Mouse (Mus musculus) thymus, postnatal 10 days (tissue): ENCODE measurements around the gene Psmb8.
"Not testable (repeated sequence)": the region's sequence is repeated elsewhere in the genome, so short reads cannot be mapped to it uniquely, and the experiment has no call there.

ENCODE experiments used
- DNase-seq, 2 experiments: peaks; one replicate each; pipeline ENCODE4 v3.0.0; 2021; ENCODE audit warnings: low spot score in 2 of 2

Gene Psmb8

DNA sequence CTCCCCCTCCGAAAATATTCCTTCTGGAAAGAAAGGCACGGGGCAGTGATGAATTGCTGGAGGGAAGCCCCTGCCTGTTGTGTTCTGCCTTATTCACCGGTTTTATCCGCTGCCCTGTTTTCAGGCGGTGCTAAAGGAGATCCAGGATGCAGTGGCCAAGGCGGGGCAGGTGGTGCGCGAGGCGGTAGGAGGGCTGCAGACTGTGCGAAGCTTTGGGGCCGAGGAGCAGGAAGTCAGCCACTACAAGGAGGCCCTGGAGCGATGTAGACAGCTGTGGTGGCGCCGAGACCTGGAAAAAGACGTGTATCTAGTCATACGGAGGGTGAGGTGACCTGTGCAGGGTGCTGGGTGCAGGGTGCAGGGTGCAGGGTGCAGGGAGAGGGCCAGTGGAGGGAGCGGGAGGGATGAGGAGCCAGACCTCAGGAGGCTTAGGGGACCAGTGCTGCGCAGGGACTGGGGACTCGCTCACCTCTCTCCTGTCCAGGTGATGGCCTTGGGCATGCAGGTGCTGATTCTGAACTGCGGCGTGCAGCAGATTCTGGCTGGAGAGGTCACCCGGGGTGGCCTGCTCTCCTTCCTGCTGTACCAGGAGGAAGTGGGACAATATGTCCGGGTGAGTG lies 14.3 kb downstream of the Psmb8 start:
- DNase-seq, result peak; percentile 80 to 82

GRCm38 (mm10) chr17:34213936-34214335 lies 16.4 kb downstream of the Psmb8 start:
- DNase-seq, result peak; percentile 2

- peak; percentile 2 for DNase-seq
Measured at GRCm38 (mm10) chr17:34215176-34215575, 17.7 kb downstream of the Psmb8 start.

GRCm38 (mm10) chr17:34217216-34217928 lies 19.9 kb downstream of the Psmb8 start:
- peak; percentile 3 to 6 for DNase-seq

DNA sequence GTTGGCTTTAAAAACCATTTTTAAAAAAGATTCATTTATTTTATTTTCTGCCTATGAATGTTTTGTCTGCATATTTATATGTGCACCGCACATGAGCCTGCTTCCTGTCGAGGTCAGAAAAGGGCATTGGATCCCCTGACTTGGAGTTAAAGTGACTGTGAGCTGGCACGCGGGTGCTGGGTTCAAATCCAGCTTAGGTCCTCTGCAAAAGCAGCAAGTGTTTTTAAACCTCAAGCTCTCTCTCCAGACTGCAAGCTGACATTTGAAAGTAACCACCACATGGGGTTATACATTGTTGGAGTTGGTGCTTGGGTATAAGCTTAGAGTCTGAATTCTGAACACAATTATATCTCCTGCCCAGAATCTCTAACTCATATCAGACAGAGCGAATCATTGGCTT lies 20.5 kb downstream of the Psmb8 start:
- peak; percentile 2 to 3 for DNase-seq

GRCm38 (mm10) chr17:34218675-34219074 lies 21.2 kb downstream of the Psmb8 start:
- DNase-seq, result peak; percentile 12 to 13

DNA sequence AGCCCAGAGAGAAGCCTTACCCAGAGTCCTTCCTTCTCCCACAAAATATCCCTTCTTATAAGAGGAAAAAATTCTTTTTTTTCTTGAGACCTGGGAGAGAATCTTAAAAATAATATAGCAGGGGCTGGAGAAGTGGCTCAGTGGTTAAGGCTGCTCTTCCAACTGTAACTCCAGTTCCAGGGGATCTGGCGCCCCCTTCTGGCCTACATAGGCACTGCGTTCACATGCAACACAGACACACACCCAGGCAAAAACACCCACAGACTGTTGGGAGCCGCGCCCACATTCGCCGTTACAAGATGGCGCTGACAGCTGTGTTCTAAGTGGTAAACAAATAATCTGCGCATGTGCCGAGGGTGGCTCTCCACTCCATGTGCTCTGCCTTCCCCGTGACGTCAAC lies 21.6 kb downstream of the Psmb8 start:
- DNase-seq, result peak; percentile 70 to 88

- DNase-seq, result peak; percentile 3 to 49
Measured at GRCm38 (mm10) chr17:34219801-34220200, 22.3 kb downstream of the Psmb8 start.

- not testable (repeated sequence) for DNase-seq
Measured at GRCm38 (mm10) chr17:34220401-34220800, 22.9 kb downstream of the Psmb8 start.

DNA sequence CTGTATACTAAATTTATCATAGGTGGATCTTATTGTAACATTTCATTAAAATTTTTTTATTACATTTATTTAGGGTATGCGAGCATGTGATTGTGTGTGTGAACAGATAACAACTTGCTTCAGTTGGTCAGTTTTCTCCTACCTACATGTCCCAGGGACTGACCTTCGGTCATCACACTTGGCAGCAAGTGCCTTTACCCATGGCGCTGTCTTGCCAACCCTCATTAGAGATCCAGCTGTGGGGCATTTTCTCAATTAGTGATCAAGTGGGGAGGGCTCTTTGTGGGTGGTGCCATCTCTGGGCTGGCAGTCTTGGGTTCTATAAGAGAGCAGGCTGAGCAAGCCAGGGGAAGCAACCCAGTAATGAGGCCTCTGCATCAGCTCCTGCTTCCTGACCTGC lies 27.3 kb downstream of the Psmb8 start:
- peak; percentile 2 for DNase-seq

DNA sequence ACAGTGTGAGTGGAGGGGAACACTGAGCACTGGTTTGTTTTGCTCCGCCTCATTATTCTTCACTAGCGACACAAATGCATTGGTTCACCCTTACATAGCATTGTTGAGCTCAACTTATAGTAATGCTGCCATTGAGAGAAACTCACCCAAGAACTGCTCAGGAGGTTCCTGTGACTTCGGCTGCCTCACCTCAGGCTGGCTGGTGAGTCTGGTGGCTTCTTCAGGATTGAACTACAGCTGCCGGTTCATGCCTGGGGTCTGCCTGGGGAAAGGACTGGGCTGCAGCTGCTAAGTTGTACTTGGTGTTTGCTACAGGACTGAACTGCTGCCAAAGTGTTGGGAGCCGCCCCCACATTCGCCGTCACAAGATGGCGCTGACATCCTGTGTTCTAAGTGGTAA lies 27.9 kb downstream of the Psmb8 start:
- DNase-seq, result peak; percentile 2

- DNase-seq, result peak; percentile 4 to 12
Measured at GRCm38 (mm10) chr17:34225911-34226310, 28.4 kb downstream of the Psmb8 start.

GRCm38 (mm10) chr17:34230971-34231370 lies 33.5 kb downstream of the Psmb8 start:
- peak in 1 of 2 experiments; percentile 2 for DNase-seq

- DNase-seq, result not testable (repeated sequence)
Measured at GRCm38 (mm10) chr17:34232021-34232420, 34.5 kb downstream of the Psmb8 start.

GRCm38 (mm10) chr17:34234926-34235325 lies 37.4 kb downstream of the Psmb8 start:
- DNase-seq, result peak; percentile 84 to 89

GRCm38 (mm10) chr17:34236691-34237090 lies 39.2 kb downstream of the Psmb8 start:
- DNase-seq, result no peak

- DNase-seq, result no peak
Measured at GRCm38 (mm10) chr17:34237741-34238140, 40.2 kb downstream of the Psmb8 start.

- DNase-seq, result peak; percentile 54 to 72
Measured at GRCm38 (mm10) chr17:34238706-34239105, 41.2 kb downstream of the Psmb8 start, which contains the start of gene H2-Ob. Gene H2-Ob, plus strand, starts transcription at chr17:34238903.

- DNase-seq, result no peak
Measured at GRCm38 (mm10) chr17:34239601-34240041, 42.1 kb downstream of the Psmb8 start.

DNA sequence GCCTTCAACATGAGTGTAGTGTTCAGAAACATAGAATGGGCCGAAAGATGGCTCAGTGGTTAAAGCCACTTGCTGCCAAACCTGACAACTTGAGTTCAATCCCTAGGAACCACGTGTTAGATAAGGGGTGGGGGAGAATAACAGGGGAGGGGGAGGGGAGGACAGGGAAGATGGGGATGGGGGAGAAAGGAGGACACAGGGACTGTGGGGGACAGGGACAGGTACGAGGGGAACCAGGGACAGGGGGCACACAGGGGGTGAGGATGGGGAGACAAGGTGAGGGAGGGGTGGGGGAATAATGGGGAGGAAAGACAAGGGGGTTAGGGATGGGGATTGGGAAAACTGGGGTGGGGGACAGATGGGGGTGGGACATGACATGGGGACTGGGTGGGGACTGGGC lies 42.8 kb downstream of the Psmb8 start:
- DNase-seq, result no peak

- DNase-seq, result no peak
Measured at GRCm38 (mm10) chr17:34240916-34241315, 43.4 kb downstream of the Psmb8 start.

- DNase-seq, result no peak
Measured at GRCm38 (mm10) chr17:34244656-34245055, 47.1 kb downstream of the Psmb8 start.

- no peak for DNase-seq
Measured at GRCm38 (mm10) chr17:34247047-34247446, 49.5 kb downstream of the Psmb8 start.
